Mouse (Mus musculus) heart, embryonic 11.5 days (tissue): Measurements from ENCODE around the gene Nwd2. TPM values are rescaled to one million over a fixed set of nuclear protein-coding genes. Genes with fewer than 3 reads are reported as not detected.

ENCODE experiments used
- ATAC-seq: fragments of 200-750 bp; cut with Nextera tagmentation; replicated peaks from 2 replicates; pipeline ENCODE4 v1.8.0; 2017; ENCODE audit warnings: moderate library complexity; ENCODE audit not compliant: insufficient number of reproducible peaks, low FRiP score, low TSS enrichment
- H3K27ac ChIP-seq: fragments of 300-500 bp; sonication (generic); 2 replicates; pipeline ENCODE4 v1.5.1; 2014; ENCODE audit warnings: mild to moderate bottlenecking, low read depth, low read length
- H3K27me3 ChIP-seq: fragments of 300-500 bp; sonication (generic); 2 replicates; pipeline ENCODE4 v1.6.1; 2014; ENCODE audit warnings: mild to moderate bottlenecking, low read length, mixed read lengths; ENCODE audit not compliant: control insufficient read depth, insufficient read depth
- H3K36me3 ChIP-seq: fragments of 300-500 bp; sonication (generic); 2 replicates; pipeline ENCODE4 v1.6.1; 2014; ENCODE audit warnings: mild to moderate bottlenecking, low read length, moderate library complexity, mixed read lengths; ENCODE audit not compliant: control insufficient read depth, insufficient read depth
- H3K4me1 ChIP-seq: fragments of 300-500 bp; sonication (generic); 2 replicates; pipeline ENCODE4 v1.6.1; 2014; ENCODE audit warnings: low read length; ENCODE audit not compliant: control insufficient read depth, insufficient read depth
- H3K4me2 ChIP-seq: fragments of 300-500 bp; sonication (generic); 2 replicates; pipeline ENCODE4 v1.6.1; 2014; ENCODE audit warnings: mild to moderate bottlenecking, moderate library complexity
- H3K4me3 ChIP-seq: fragments of 300-500 bp; sonication (generic); 2 replicates; pipeline ENCODE4 v1.5.1; 2014; ENCODE audit warnings: low read depth, low read length
- H3K9ac ChIP-seq: fragments of 300-500 bp; sonication (generic); 2 replicates; pipeline ENCODE4 v1.6.1; 2014; ENCODE audit warnings: mild to moderate bottlenecking, low read depth, low read length, moderate library complexity
- H3K9me3 ChIP-seq: fragments of 300-500 bp; sonication (generic); replicated peaks from 2 replicates; pipeline ENCODE4 v1.6.1; 2016; ENCODE audit warnings: low read length; ENCODE audit not compliant: control insufficient read depth
- WGBS: fragments of 180-500 bp; shearing (Covaris S2); extraction: QIAGEN DNeasy Blood & Tissue Kit; methylation state at CpG from one replicate; pipeline ENCODE4 v1.1.7; 2014; ENCODE audit not compliant: insufficient replicate concordance; 5-methylcytosine and 5-hydroxymethylcytosine counted together
- polyA plus RNA-seq: library from polyadenylated mRNA; unstranded; fragments of >200 nt; fragmentation: Nextera tagmentation; extraction: Ambion mirVana; gene quantifications from 2 replicates; pipeline ENCODE4 v1.2.1, GENCODE M21; 2014

The Nwd2 gene
- polyA plus RNA-seq, 1 experiment from 2014 or later = 0.06 TPM

DNA sequence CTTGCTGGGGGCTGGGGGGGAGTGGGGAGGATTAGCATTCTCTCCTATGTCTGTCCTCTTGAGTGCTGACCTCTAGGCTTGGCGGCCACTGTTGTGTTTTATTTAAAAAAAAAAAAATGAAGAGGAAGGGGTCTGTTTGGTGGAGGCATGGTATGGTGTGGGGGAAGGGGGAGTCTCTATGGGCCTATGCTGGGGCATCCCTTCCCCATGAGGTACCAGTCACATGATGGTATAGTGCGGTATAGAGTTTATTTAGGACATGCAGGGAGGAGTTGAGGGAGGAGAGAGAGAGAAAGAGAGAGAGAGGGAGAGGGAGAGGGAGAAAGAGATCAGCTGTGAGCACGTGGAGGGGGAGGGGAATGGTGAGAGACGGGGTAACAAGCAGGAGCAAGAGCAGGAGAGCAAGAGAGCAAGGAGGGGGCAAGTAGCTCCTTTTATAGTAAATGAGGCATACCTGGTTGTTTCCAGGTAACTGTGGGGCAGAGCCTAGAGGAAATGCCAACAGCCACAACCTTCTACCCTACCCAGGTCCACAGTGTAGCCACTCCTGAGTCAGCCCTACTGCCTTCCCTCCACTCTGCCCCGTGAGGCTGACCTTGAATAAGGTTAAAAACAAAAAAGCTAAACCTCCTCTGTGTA is 178.6 kb downstream of the Nwd2 start:
- H3K9ac ChIP-seq = no peak overlapping the region
- no peaks in the 10 kb centered on the region for H3K9me3 ChIP-seq
- H3K36me3 ChIP-seq = no peaks in the 10 kb centered on the region
- no peak overlapping the region for H3K4me2 ChIP-seq
- no peaks in the 10 kb centered on the region for H3K4me1 ChIP-seq
- peaks cover 3% of the 10 kb centered on the region; the same call in 1 of the 2 replicates for H3K27me3 ChIP-seq
- no peak for ATAC-seq
- no peak overlapping the region for H3K27ac ChIP-seq
- 52% methylated on average over 5 of the region's 5 CpGs for WGBS
- H3K4me3 ChIP-seq = no peak overlapping the region

DNA sequence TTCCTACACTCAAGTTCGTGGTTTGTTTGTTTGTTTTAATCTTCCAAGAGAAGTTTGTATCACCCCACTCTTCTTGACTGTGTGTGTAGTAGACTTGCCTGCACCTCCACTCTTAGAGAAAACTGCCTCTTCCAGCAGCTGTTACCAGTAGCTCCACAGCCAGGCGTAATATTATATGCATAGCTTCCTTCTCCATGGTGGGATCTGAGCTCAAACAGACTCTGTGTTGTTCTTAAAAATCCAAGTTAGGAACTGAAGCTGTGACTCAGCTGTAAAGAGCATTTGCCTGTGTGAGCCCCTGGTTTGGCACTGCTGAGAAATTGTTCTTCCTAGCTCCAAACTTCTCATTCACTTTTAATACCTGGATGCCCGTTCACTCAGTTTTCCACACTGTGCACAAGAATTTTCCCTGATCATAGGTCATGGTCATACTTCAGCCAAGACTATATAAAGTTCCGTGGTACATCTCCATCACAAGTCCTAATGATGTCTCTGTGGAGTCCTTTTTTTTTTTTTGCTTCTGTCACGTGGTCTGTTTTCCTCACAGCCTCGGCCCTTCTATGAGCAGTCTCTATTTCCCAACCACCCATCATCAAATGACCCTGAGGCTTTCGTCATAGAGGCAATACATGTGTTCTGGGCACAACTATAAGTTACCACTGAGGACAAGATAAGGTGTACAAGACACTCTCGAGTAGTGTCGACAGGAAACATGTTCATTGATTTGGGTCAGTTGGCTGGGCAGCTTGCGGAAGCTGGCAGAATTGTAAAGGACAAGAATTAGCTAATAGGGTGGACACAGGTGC is 179.7 kb downstream of the Nwd2 start:
- no peaks in the 10 kb centered on the region for H3K36me3 ChIP-seq
- peaks cover 3% of the 10 kb centered on the region; the same call in 1 of the 2 replicates for H3K27me3 ChIP-seq
- 64% methylated on average over 10 of the region's 10 CpGs for WGBS
- H3K9me3 ChIP-seq = no peaks in the 10 kb centered on the region
- H3K4me2 ChIP-seq = no peak overlapping the region
- no peaks in the 10 kb centered on the region for H3K4me1 ChIP-seq
- H3K4me3 ChIP-seq = no peak overlapping the region
- H3K27ac ChIP-seq = no peak overlapping the region
- H3K9ac ChIP-seq = no peak overlapping the region
- no peak for ATAC-seq

DNA sequence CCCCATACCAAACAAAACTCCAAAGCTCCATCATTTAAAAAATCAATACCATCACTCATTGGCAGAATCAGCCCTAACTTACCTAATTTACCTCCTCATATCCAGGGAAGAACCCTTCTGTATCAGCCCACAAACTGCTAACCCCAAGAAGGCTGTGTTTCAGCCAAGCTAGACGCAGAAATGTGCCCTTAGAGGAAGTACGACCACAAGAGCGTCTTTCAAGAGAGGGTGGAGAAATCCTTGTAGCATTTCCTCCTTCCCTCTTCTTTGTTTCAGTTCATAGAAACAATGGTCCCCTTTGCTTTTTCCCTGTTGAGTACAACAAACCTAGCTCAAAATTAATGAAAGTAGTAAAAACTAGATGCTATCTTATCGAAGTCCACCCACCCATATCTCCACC is 182.2 kb downstream of the Nwd2 start:
- Histone ChIP-seq H3K27ac (no peak overlapping the region), H3K27me3 (no peaks in the 10 kb centered on the region), H3K4me2 (no peak overlapping the region), H3K4me3 (no peak overlapping the region), H3K36me3 (no peaks in the 10 kb centered on the region), H3K9ac (no peak overlapping the region), H3K9me3 (no peaks in the 10 kb centered on the region), H3K4me1 (no peaks in the 10 kb centered on the region)
- ATAC-seq = no peak
- 69% methylated on average over 4 of the region's 4 CpGs for WGBS

DNA sequence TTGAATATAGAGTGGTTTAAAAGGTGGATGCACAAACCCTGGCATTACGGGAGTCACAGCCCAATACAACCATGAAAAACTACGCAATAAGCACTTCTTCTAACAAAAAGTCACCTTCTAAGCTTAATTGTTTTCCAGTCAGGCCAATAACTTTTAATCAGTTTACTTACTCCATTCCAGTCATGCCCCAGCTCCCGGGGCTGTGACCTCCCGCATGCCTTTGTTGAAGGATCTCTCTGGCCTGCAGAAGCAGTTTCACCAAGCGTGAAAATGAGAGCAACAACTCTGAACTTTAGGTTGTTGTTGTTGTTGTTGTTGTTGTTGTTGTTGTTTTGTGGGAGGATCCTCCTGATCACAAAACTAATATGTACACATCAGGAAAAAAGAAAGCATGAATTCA is 185.1 kb downstream of the Nwd2 start:
- no peak overlapping the region for H3K4me3 ChIP-seq
- H3K9me3 ChIP-seq = no peaks in the 10 kb centered on the region
- 68% methylated on average over 5 of the region's 5 CpGs for WGBS

DNA sequence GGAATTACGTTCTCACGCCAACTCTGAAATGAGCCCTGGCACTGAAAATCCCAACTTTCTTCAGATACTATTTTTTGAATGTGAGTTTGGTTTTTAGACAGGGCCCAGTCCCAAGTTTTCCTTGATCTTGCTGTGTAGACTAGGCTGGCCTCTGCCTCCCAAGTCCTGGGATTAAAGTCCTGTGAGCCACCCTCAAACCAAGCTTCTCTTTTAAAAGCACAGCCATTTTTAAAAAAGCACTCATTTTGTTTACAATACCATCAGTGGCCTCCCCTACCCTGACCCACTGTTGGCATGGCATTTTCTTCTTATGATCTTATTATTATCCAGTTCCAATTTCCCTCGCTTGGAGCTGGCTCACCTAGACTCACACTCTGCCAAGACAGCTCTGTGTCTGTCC is 185.5 kb downstream of the Nwd2 start:
- 90% methylated on average over 3 of the region's 3 CpGs for WGBS
- Histone ChIP-seq H3K9me3 (no peaks in the 10 kb centered on the region), H3K27me3 (no peaks in the 10 kb centered on the region), H3K4me3 (no peak overlapping the region), H3K27ac (no peak overlapping the region), H3K9ac (no peak overlapping the region), H3K4me2 (no peak overlapping the region), H3K36me3 (no peaks in the 10 kb centered on the region), H3K4me1 (0 out of 2 replicates have a peak, but pooled peaks cover 2% of the 10 kb centered on the region)
- ATAC-seq = no peak

More for the DNA sequence above, 185.1 kb downstream of the Nwd2 start:
- H3K36me3 ChIP-seq = no peaks in the 10 kb centered on the region
- H3K27me3 ChIP-seq = no peaks in the 10 kb centered on the region
- H3K9ac ChIP-seq = no peak overlapping the region
- H3K4me1 ChIP-seq = 0 out of 2 replicates have a peak, but pooled peaks cover 2% of the 10 kb centered on the region
- no peak overlapping the region for H3K27ac ChIP-seq
- no peak for ATAC-seq
- no peak overlapping the region for H3K4me2 ChIP-seq

DNA sequence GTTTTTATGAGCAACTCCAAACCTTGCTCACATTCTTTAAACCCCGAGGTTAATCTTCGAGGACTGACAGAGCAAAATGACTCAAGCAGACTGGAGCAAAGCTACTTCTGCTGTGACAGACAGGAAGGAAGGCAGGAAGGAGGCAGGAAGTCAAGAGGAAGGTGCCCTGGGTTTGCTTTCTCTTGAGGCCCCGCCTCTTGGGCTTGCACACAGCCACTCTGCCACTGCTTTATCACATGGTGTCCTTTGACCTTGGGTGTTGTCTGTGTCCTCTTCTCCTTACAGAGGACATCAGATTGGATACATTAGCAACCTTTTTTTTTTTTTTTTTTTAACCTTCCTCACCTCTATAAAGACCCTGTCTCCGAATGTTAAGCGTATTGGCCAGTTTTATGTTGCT is 188.2 kb downstream of the Nwd2 start:
- Histone ChIP-seq H3K4me3 (no peak overlapping the region), H3K27me3 (no peaks in the 10 kb centered on the region), H3K4me2 (no peak overlapping the region), H3K4me1 (0 out of 2 replicates have a peak, but pooled peaks cover 2% of the 10 kb centered on the region), H3K36me3 (no peaks in the 10 kb centered on the region), H3K27ac (no peak overlapping the region), H3K9ac (no peak overlapping the region), H3K9me3 (no peaks in the 10 kb centered on the region)
- WGBS = 68% methylated on average over 5 of the region's 5 CpGs
- ATAC-seq = no peak

DNA sequence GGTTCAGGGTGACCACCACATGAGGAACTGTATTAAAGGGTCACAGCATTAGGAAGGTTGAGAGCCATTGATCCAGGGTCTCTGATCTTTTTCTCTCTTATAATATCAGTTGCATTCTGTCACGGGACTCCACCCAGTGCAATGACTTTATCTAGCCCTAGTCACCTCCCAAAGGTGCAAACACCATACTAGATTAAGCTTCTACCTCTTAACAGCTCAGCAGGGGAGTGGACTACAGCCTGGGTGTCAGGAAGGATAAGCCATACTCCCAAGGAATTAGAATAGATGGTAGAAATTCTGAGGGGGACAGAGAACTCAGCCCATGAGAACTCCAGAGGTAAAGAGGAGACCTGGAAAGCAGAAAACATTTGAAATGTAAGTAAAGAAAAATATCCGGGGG is 188.9 kb downstream of the Nwd2 start:
- 76% methylated on average over 2 of the region's 2 CpGs for WGBS
- Histone ChIP-seq H3K4me1 (0 out of 2 replicates have a peak, but pooled peaks cover 2% of the 10 kb centered on the region), H3K36me3 (no peaks in the 10 kb centered on the region), H3K4me2 (no peak overlapping the region), H3K9ac (no peak overlapping the region), H3K9me3 (no peaks in the 10 kb centered on the region), H3K4me3 (no peak overlapping the region), H3K27me3 (no peaks in the 10 kb centered on the region), H3K27ac (no peak overlapping the region)
- no peak for ATAC-seq

DNA sequence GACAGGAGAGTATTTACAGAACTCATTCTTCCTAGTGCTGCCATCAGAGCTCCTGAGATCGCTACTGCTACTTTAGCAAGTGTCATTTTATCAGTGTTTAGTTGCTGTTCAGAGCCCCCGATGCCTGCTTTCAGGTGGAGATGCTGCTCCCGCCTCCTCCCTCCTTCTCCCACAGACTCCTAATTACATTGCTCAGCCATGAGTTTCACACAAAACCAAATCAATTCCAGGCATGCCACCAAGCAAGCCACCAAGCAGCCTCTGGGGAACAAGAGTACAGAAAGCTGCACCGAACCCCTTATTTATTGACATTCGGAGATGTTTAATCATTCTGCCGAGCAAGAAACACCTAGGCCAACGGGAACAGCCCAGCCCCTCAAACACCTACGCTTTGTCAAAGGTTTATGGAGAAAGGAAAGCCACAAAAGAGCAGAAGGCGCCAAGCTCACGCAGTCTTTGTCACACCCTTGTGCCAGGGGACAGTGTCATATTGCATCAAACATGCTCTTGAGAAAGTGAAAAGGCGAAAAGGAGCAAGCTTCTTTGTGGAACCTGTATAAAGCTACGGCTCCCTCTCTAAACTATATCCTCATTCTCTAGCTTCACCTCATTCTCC is 191.0 kb downstream of the Nwd2 start:
- 75% methylated on average over 12 of the region's 12 CpGs for WGBS
- no peak overlapping the region for H3K4me3 ChIP-seq
- no peaks in the 10 kb centered on the region for H3K36me3 ChIP-seq
- no peak for ATAC-seq
- no peaks in the 10 kb centered on the region for H3K27me3 ChIP-seq
- no peak overlapping the region for H3K27ac ChIP-seq
- H3K4me2 ChIP-seq = no peak overlapping the region
- no peak overlapping the region for H3K9ac ChIP-seq
- H3K4me1 ChIP-seq = 0 out of 2 replicates have a peak, but pooled peaks cover 2% of the 10 kb centered on the region
- no peaks in the 10 kb centered on the region for H3K9me3 ChIP-seq
